Mouse (Mus musculus) monocyte, adult 5-6 weeks (primary cell): ENCODE data around the gene Rnh1. TPM values are rescaled to one million over a fixed set of nuclear protein-coding genes. Genes with fewer than 3 reads are reported as not detected.
A peak's percentile ranks its signal among the peaks of the same experiment; 100 is the strongest.

Experiments used
- ATAC-seq: fragments of 153-309, 156-312 bp; replicated peaks from 2 replicates; pipeline ENCODE4 v1.8.0; 2017; ENCODE audit warnings: mild to moderate bottlenecking; ENCODE audit not compliant: low TSS enrichment, insufficient number of reproducible peaks, severe bottlenecking, poor library complexity, low FRiP score
- total RNA-seq: library from RNA; stranded (forward); fragments of 200-1000, 200-491, 200-594 nt; gene quantifications from 3 replicates; pipeline ENCODE4 v1.2.3, GENCODE M21; 2017

The Rnh1 gene
- total RNA-seq: 73.1 to 101 TPM (median 77.7 TPM) in 3 replicates

GRCm38 (mm10) chr7:141172116-141173006 lies at the start of gene Rnh1:
TSS of gene Rnh1 (minus strand) at chr7:141172857.
- peak; percentile 83 for ATAC-seq

- no peak for ATAC-seq
Measured at GRCm38 (mm10) chr7:141222126-141222467, 49.4 kb upstream of the Rnh1 start.

- peak; percentile 68 for ATAC-seq
Measured at GRCm38 (mm10) chr7:141221249-141222125, 48.8 kb upstream of the Rnh1 start.

GRCm38 (mm10) chr7:141220377-141220776 lies 47.7 kb upstream of the Rnh1 start:
- ATAC-seq: no peak

- ATAC-seq: no peak
Measured at GRCm38 (mm10) chr7:141219558-141220099, 47.0 kb upstream of the Rnh1 start.

- no peak for ATAC-seq
Measured at GRCm38 (mm10) chr7:141218557-141219133, 46.0 kb upstream of the Rnh1 start.

GRCm38 (mm10) chr7:141218141-141218540 lies 45.5 kb upstream of the Rnh1 start:
- ATAC-seq: no peak

GRCm38 (mm10) chr7:141217343-141218013 lies 44.8 kb upstream of the Rnh1 start:
- ATAC-seq: no peak

- no peak for ATAC-seq
Measured at GRCm38 (mm10) chr7:141216894-141217293, 44.2 kb upstream of the Rnh1 start.

- no peak for ATAC-seq
Measured at GRCm38 (mm10) chr7:141215880-141216733, 43.5 kb upstream of the Rnh1 start.

GRCm38 (mm10) chr7:141215101-141215879 lies 42.6 kb upstream of the Rnh1 start, which contains the start of gene Rassf7:
TSS of gene Rassf7 (plus strand) at chr7:141215860.
- peak; percentile 88 for ATAC-seq

- no peak for ATAC-seq
Measured at GRCm38 (mm10) chr7:141214310-141214709, 41.7 kb upstream of the Rnh1 start.

- no peak for ATAC-seq
Measured at GRCm38 (mm10) chr7:141213605-141214235, 41.1 kb upstream of the Rnh1 start, which contains the start of gene Lmntd2. TSS of gene Lmntd2 (minus strand) at chr7:141214080.

- ATAC-seq: no peak
Measured at GRCm38 (mm10) chr7:141213133-141213532, 40.5 kb upstream of the Rnh1 start.

- no peak for ATAC-seq
Measured at GRCm38 (mm10) chr7:141210606-141211131, 38.0 kb upstream of the Rnh1 start.

- ATAC-seq: no peak
Measured at GRCm38 (mm10) chr7:141210137-141210536, 37.5 kb upstream of the Rnh1 start.
